Mouse (Mus musculus): Measurements from ENCODE around the gene Crtc1. TPM values are rescaled to one million over a fixed set of nuclear protein-coding genes. Genes with fewer than 3 reads are reported as not detected.

Crtc1 gene
- polyA plus RNA-seq, 1 experiment from 2014 or later = 16.7 TPM

- H3K4me1 ChIP-seq (replicated peaks) = peaks cover 41% of the 10 kb centered on the region
- 64% methylated on average over 10 of the region's 10 CpGs for WGBS
- peaks cover 19% of the 10 kb centered on the region; the same call in 1 of the 2 replicates for H3K36me3 ChIP-seq
- H3K9me3 ChIP-seq = no peaks in the 10 kb centered on the region
- DNase-seq (ENCODE audit: low spot score) = no peak
- peak overlapping the region; percentile 60 for H3K27ac ChIP-seq
- no peak overlapping the region for H3K4me3 ChIP-seq
- H3K27me3 ChIP-seq (ENCODE audit: insufficient read depth, poor library complexity, severe bottlenecking) = no peaks in the 10 kb centered on the region
These were observed 30.0 kb upstream of the Crtc1 start for GRCm38 (mm10) chr8:70469295-70469916.

- 89% methylated on average over 4 of the region's 4 CpGs for WGBS
These were observed 29.4 kb upstream of the Crtc1 start for GRCm38 (mm10) chr8:70468733-70469132.

GRCm38 (mm10) chr8:70467907-70468306 is 28.5 kb upstream of the Crtc1 start:
- Histone ChIP-seq H3K36me3 (peaks cover 19% of the 10 kb centered on the region; the same call in 1 of the 2 replicates), H3K4me3 (no peak overlapping the region), H3K4me1 (replicated peaks) (peaks cover 50% of the 10 kb centered on the region), H3K27ac (no peak overlapping the region), H3K9me3 (no peaks in the 10 kb centered on the region), H3K27me3 (ENCODE audit: insufficient read depth, poor library complexity, severe bottlenecking) (no peaks in the 10 kb centered on the region)
- WGBS = 78% methylated on average over 1 of the region's 1 CpGs
- no peak for DNase-seq (ENCODE audit: low spot score)

More at GRCm38 (mm10) chr8:70468733-70469132, 29.4 kb upstream of the Crtc1 start:
- Histone ChIP-seq H3K36me3 (peaks cover 19% of the 10 kb centered on the region; the same call in 1 of the 2 replicates), H3K27me3 (ENCODE audit: insufficient read depth, poor library complexity, severe bottlenecking) (no peaks in the 10 kb centered on the region), H3K27ac (0 out of 2 replicates have a peak overlapping the region, but pooled peaks have one; percentile 60), H3K4me3 (no peak overlapping the region), H3K4me1 (replicated peaks) (peaks cover 44% of the 10 kb centered on the region), H3K9me3 (no peaks in the 10 kb centered on the region)
- DNase-seq (ENCODE audit: low spot score) = no peak

GRCm38 (mm10) chr8:70467229-70467725 is 27.9 kb upstream of the Crtc1 start:
- no peak overlapping the region; the same call in 1 of the 2 replicates for H3K27ac ChIP-seq
- H3K4me3 ChIP-seq = no peak overlapping the region
- H3K9me3 ChIP-seq = no peaks in the 10 kb centered on the region
- WGBS = 67% methylated on average over 5 of the region's 5 CpGs
- H3K4me1 ChIP-seq (replicated peaks) = peaks cover 50% of the 10 kb centered on the region
- peaks cover 19% of the 10 kb centered on the region; the same call in 1 of the 2 replicates for H3K36me3 ChIP-seq
- DNase-seq (ENCODE audit: low spot score) = no peak
- no peaks in the 10 kb centered on the region for H3K27me3 ChIP-seq (ENCODE audit: insufficient read depth, poor library complexity, severe bottlenecking)

GRCm38 (mm10) chr8:70466771-70467170 is 27.4 kb upstream of the Crtc1 start:
- Histone ChIP-seq H3K27me3 (ENCODE audit: insufficient read depth, poor library complexity, severe bottlenecking) (no peaks in the 10 kb centered on the region), H3K4me1 (replicated peaks) (peaks cover 55% of the 10 kb centered on the region), H3K4me3 (no peak overlapping the region), H3K36me3 (peaks cover 19% of the 10 kb centered on the region; the same call in 1 of the 2 replicates), H3K27ac (peak overlapping the region; percentile 25; the same call in 1 of the 2 replicates), H3K9me3 (no peaks in the 10 kb centered on the region)
- WGBS = 66% methylated on average over 11 of the region's 11 CpGs
- no peak for DNase-seq (ENCODE audit: low spot score)

- no peak for DNase-seq (ENCODE audit: low spot score)
- Histone ChIP-seq H3K4me1 (replicated peaks) (peaks cover 56% of the 10 kb centered on the region), H3K36me3 (peaks cover 19% of the 10 kb centered on the region; the same call in 1 of the 2 replicates), H3K27me3 (ENCODE audit: insufficient read depth, poor library complexity, severe bottlenecking) (no peaks in the 10 kb centered on the region), H3K9me3 (no peaks in the 10 kb centered on the region), H3K27ac (peak overlapping the region; percentile 25; the same call in 1 of the 2 replicates), H3K4me3 (no peak overlapping the region)
- WGBS = 82% methylated on average over 4 of the region's 4 CpGs
These were observed 26.9 kb upstream of the Crtc1 start for GRCm38 (mm10) chr8:70466305-70466704.

GRCm38 (mm10) chr8:70465701-70466100 is 26.3 kb upstream of the Crtc1 start:
- WGBS = 97% methylated on average over 4 of the region's 4 CpGs
- peaks cover 56% of the 10 kb centered on the region for H3K4me1 ChIP-seq (replicated peaks)

GRCm38 (mm10) chr8:70464162-70464561 is 24.8 kb upstream of the Crtc1 start:
- 87% methylated on average over 6 of the region's 6 CpGs for WGBS
- H3K27me3 ChIP-seq (ENCODE audit: insufficient read depth, poor library complexity, severe bottlenecking) = no peaks in the 10 kb centered on the region
- DNase-seq (ENCODE audit: low spot score) = no peak
- no peak overlapping the region for H3K27ac ChIP-seq
- H3K36me3 ChIP-seq = peaks cover 16% of the 10 kb centered on the region; the same call in 1 of the 2 replicates
- peaks cover 45% of the 10 kb centered on the region for H3K4me1 ChIP-seq (replicated peaks)
- no peak overlapping the region for H3K4me3 ChIP-seq
- no peaks in the 10 kb centered on the region for H3K9me3 ChIP-seq

More at GRCm38 (mm10) chr8:70465701-70466100, 26.3 kb upstream of the Crtc1 start:
- H3K27ac ChIP-seq = no peak overlapping the region
- H3K27me3 ChIP-seq (ENCODE audit: insufficient read depth, poor library complexity, severe bottlenecking) = no peaks in the 10 kb centered on the region
- H3K9me3 ChIP-seq = no peaks in the 10 kb centered on the region
- no peak for DNase-seq (ENCODE audit: low spot score)
- peaks cover 14% of the 10 kb centered on the region; the same call in 1 of the 2 replicates for H3K36me3 ChIP-seq
- no peak overlapping the region for H3K4me3 ChIP-seq

GRCm38 (mm10) chr8:70463306-70463705 is 23.9 kb upstream of the Crtc1 start:
- Histone ChIP-seq H3K4me3 (no peak overlapping the region), H3K4me1 (replicated peaks) (peaks cover 40% of the 10 kb centered on the region), H3K27ac (no peak overlapping the region), H3K36me3 (peaks cover 16% of the 10 kb centered on the region; the same call in 1 of the 2 replicates), H3K27me3 (ENCODE audit: insufficient read depth, poor library complexity, severe bottlenecking) (no peaks in the 10 kb centered on the region), H3K9me3 (no peaks in the 10 kb centered on the region)
- no peak for DNase-seq (ENCODE audit: low spot score)
- WGBS = 83% methylated on average over 4 of the region's 4 CpGs

- Histone ChIP-seq H3K4me1 (replicated peaks) (peaks cover 32% of the 10 kb centered on the region), H3K4me3 (no peak overlapping the region), H3K27me3 (ENCODE audit: insufficient read depth, poor library complexity, severe bottlenecking) (no peaks in the 10 kb centered on the region), H3K36me3 (peaks cover 16% of the 10 kb centered on the region; the same call in 1 of the 2 replicates), H3K27ac (no peak overlapping the region), H3K9me3 (no peaks in the 10 kb centered on the region)
- 90% methylated on average over 8 of the region's 8 CpGs for WGBS
- no peak for DNase-seq (ENCODE audit: low spot score)
These were observed 23.1 kb upstream of the Crtc1 start for GRCm38 (mm10) chr8:70462516-70462813.

- Histone ChIP-seq H3K9me3 (no peaks in the 10 kb centered on the region), H3K4me3 (no peak overlapping the region), H3K4me1 (replicated peaks) (peaks cover 27% of the 10 kb centered on the region), H3K27me3 (ENCODE audit: insufficient read depth, poor library complexity, severe bottlenecking) (no peaks in the 10 kb centered on the region), H3K27ac (no peak overlapping the region), H3K36me3 (peaks cover 16% of the 10 kb centered on the region; the same call in 1 of the 2 replicates)
- WGBS = 95% methylated on average over 16 of the region's 16 CpGs
- no peak for DNase-seq (ENCODE audit: low spot score)
These were observed 22.6 kb upstream of the Crtc1 start for GRCm38 (mm10) chr8:70461765-70462515.

GRCm38 (mm10) chr8:70460606-70461005 is 21.2 kb upstream of the Crtc1 start:
- no peaks in the 10 kb centered on the region for H3K27me3 ChIP-seq (ENCODE audit: insufficient read depth, poor library complexity, severe bottlenecking)
- peaks cover 15% of the 10 kb centered on the region; the same call in 1 of the 2 replicates for H3K4me1 ChIP-seq (replicated peaks)
- no peak overlapping the region for H3K27ac ChIP-seq
- no peak overlapping the region for H3K4me3 ChIP-seq
- H3K36me3 ChIP-seq = peaks cover 8% of the 10 kb centered on the region; the same call in 1 of the 2 replicates
- H3K9me3 ChIP-seq = no peaks in the 10 kb centered on the region
- DNase-seq (ENCODE audit: low spot score) = no peak
- 82% methylated on average over 9 of the region's 9 CpGs for WGBS

GRCm38 (mm10) chr8:70460199-70460598 is 20.8 kb upstream of the Crtc1 start:
- H3K4me3 ChIP-seq = no peak overlapping the region
- 92% methylated on average over 5 of the region's 5 CpGs for WGBS
- no peak for DNase-seq (ENCODE audit: low spot score)
- H3K27ac ChIP-seq = no peak overlapping the region
- H3K27me3 ChIP-seq (ENCODE audit: insufficient read depth, poor library complexity, severe bottlenecking) = no peaks in the 10 kb centered on the region
- peaks cover 15% of the 10 kb centered on the region; the same call in 1 of the 2 replicates for H3K4me1 ChIP-seq (replicated peaks)
- H3K9me3 ChIP-seq = no peaks in the 10 kb centered on the region
- H3K36me3 ChIP-seq = peaks cover 7% of the 10 kb centered on the region; the same call in 1 of the 2 replicates

Measured in hindbrain, embryonic 10.5 days (tissue).